Mouse (Mus musculus) liver, embryonic 14 days (tissue): ENCODE measurements around the gene Olfr198. TPM values are rescaled to one million over a fixed set of nuclear protein-coding genes. Genes with fewer than 3 reads are reported as not detected.

Experiments
- polyA plus RNA-seq: library from polyadenylated mRNA; depleted of rRNA; stranded (reverse); fragments of >200 nt; gene quantifications from 2 replicates; pipeline ENCODE4 v1.2.3, GENCODE M21; 2012; rRNA removed

The Olfr198 gene
- not detected in 2 replicates for polyA plus RNA-seq

GRCm38 (mm10) chr16:59203433-59203832 lies at the start of gene Olfr198:
TSS of gene Olfr198 (minus strand) at chr16:59203533.

DNA sequence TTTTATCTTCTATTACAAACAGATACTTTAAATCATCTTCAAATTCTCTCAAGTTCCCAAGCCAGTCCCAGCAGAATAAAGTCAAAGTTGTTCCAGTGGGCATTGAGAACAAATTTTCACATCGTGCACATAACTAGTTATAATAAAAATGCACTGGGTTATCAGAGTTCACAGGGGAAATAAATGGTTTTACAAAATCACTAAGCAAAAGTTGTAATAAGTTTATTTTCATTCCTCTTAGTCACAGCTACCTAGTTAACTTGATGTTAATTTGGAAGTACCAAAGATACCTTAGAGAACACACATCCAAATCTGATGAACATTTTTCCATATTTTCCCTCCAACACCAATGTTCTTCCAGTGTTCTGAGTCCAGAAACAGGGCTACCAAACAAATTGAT lies 16.3 kb upstream of the Olfr198 start, which contains the start of gene Olfr199:
Gene Olfr199, minus strand, starts transcription at position 101 of the 400 bp plus-strand sequence.

DNA sequence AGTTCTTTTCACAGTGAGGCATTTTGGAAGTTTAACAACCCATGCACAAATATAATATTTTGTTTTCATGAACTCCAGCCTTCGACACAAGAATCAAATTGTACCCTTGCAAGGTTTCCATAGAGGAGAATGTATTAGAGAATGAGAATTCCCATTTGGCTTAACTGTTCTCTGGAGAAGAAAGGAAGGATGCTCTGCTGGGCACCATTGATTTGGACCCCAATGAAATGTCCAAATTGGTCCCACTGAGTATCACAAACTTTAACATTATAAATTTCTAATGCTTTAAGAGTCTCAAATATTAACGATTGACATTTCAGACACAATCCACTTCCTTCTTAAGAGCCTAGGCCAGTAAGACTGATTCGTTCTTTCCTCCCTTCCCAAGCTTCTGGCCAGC lies 33.0 kb downstream of the Olfr198 start, which contains the start of gene Olfr196:
Gene Olfr196, minus strand, starts transcription at position 101 of the 400 bp plus-strand sequence.

Other genes with a start within 250 kb of the Olfr198 start
- not detected in 2 replicates for gene Olfr183, start 208.2 kb downstream of the Olfr198 start, polyA plus RNA-seq
- not detected in 2 replicates for gene Olfr186, start 173.2 kb downstream of the Olfr198 start, polyA plus RNA-seq
- gene Olfr187, start 163.8 kb downstream of the Olfr198 start, polyA plus RNA-seq, result not detected in 2 replicates
- not detected in 2 replicates for gene Olfr190, start 125.5 kb downstream of the Olfr198 start, polyA plus RNA-seq
- gene Olfr191, start 113.7 kb downstream of the Olfr198 start, polyA plus RNA-seq, result not detected in 2 replicates
- not detected in 2 replicates for gene Olfr193, start 91.7 kb downstream of the Olfr198 start, polyA plus RNA-seq
- not detected in 2 replicates for gene Olfr194, start 82.5 kb downstream of the Olfr198 start, polyA plus RNA-seq
- gene Olfr195, start 56.5 kb downstream of the Olfr198 start, polyA plus RNA-seq, result not detected in 2 replicates
- gene Olfr196, start 33.1 kb downstream of the Olfr198 start, polyA plus RNA-seq, result not detected in 2 replicates
- gene Olfr199, start 16.2 kb upstream of the Olfr198 start, polyA plus RNA-seq, result not detected in 2 replicates
- 0.07 and 0.08 TPM in 2 replicates for gene Olfr201, start 69.1 kb upstream of the Olfr198 start, polyA plus RNA-seq
- not detected in 2 replicates for gene Olfr202, start 83.3 kb upstream of the Olfr198 start, polyA plus RNA-seq
- gene Olfr203, start 95.3 kb upstream of the Olfr198 start, polyA plus RNA-seq, result not detected in 2 replicates
- gene Olfr204, start 114.7 kb upstream of the Olfr198 start, polyA plus RNA-seq, result not detected in 2 replicates
- gene Olfr205, start 127.6 kb upstream of the Olfr198 start, polyA plus RNA-seq, result not detected in 2 replicates
- not detected in 2 replicates for gene Olfr206, start 145.7 kb upstream of the Olfr198 start, polyA plus RNA-seq
- gene Olfr209, start 160.5 kb upstream of the Olfr198 start, polyA plus RNA-seq, result not detected in 2 replicates
- gene Gabrr3, start 203.8 kb upstream of the Olfr198 start, polyA plus RNA-seq, result not detected in 2 replicates